30 mouse cellular contexts compared by ENCODE assay signal in genomic region chr4:119183525-119183924, GRCm38 (mm10). TPM values are rescaled to one million over a fixed set of nuclear protein-coding genes. Genes with fewer than 3 reads are reported as not detected.
DNase-seq lines count a peak whose midpoint lies in the region; ATAC-seq and TF ChIP-seq lines count a peak whose summit lies in the region.
"Had no signal": no experiment of that assay in that cellular context is flagged by ENCODE, and none has a peak within 500 bp of the region (broad histone marks: within the 10 kb centered on the region; RNA-seq: fewer than 3 reads in every experiment).

No protein-coding gene starts in this region.

- ATAC-seq in hindbrain, postnatal 0 days, result peak; percentile 58; the same call in 1 of the 2 replicates
- ATAC-seq in hindbrain, embryonic 12.5 days (ENCODE audit: low FRiP score), result no peak
- ATAC-seq in liver, embryonic 14.5 days (ENCODE audit: insufficient read depth), result no peak
- no peak for ATAC-seq in liver, embryonic 15.5 days (ENCODE audit: insufficient read depth)
- ATAC-seq: forebrain, embryonic 13.5 days; forebrain, embryonic 16.5 days had no signal

- no peak overlapping the region for H3K4me3 ChIP-seq in hindbrain, postnatal 0 days (ENCODE audit: low read length)
- H3K4me3 ChIP-seq in hindbrain, embryonic 12.5 days, result no peak overlapping the region
- H3K4me3 ChIP-seq in liver, embryonic 14.5 days (ENCODE audit: insufficient read depth in 1 of 2, low read depth in 2 of 2, low read length in 2 of 2), result no peak overlapping the region
- 0 out of 2 replicates have a peak overlapping the region, but pooled peaks have one; percentile 0 for H3K4me3 ChIP-seq in liver, embryonic 15.5 days (replicated peaks)
- H3K4me3 ChIP-seq: forebrain, embryonic 10.5 days; forebrain, embryonic 13.5 days; heart, adult 2 months; heart, embryonic 10.5 days; heart, embryonic 13.5 days; hindbrain, embryonic 13.5 days had no signal

- no peak for TF ChIP-seq EP300 in liver, embryonic 14.5 days (IDR thresholded peaks at IDR 0.05; ENCODE audit: low read depth)

- no peaks in the 10 kb centered on the region for H3K9me3 ChIP-seq in hindbrain, postnatal 0 days (ENCODE audit: low read length)
- no peaks in the 10 kb centered on the region for H3K9me3 ChIP-seq in hindbrain, embryonic 12.5 days (replicated peaks)
- H3K9me3 ChIP-seq in liver, embryonic 14.5 days (ENCODE audit: control insufficient read depth, low read length), result no peaks in the 10 kb centered on the region
- no peaks in the 10 kb centered on the region for H3K9me3 ChIP-seq in liver, embryonic 15.5 days (replicated peaks)
- H3K9me3 ChIP-seq: forebrain, embryonic 10.5 days; forebrain, embryonic 13.5 days; G1E; heart, embryonic 10.5 days; heart, embryonic 13.5 days; hindbrain, embryonic 13.5 days had no signal

- 41% methylated on average over 1 of the region's 1 CpGs for WGBS in hindbrain, postnatal 0 days
- 55% methylated on average over 1 of the region's 1 CpGs for WGBS in hindbrain, embryonic 12.5 days
- 46% methylated on average over 1 of the region's 1 CpGs for WGBS in liver, embryonic 14.5 days (ENCODE audit: insufficient replicate concordance)
- 68% methylated on average over 1 of the region's 1 CpGs for WGBS in liver, embryonic 15.5 days (ENCODE audit: insufficient replicate concordance)

- no peaks in the 10 kb centered on the region for H3K4me1 ChIP-seq in hindbrain, postnatal 0 days (ENCODE audit: insufficient read depth, low read length)
- H3K4me1 ChIP-seq in hindbrain, embryonic 12.5 days, result no peaks in the 10 kb centered on the region
- peaks cover 18 to 32% of the 10 kb centered on the region in 2 experiments for H3K4me1 ChIP-seq in liver, embryonic 14.5 days (replicated peaks; ENCODE audit: control insufficient read depth in 2 of 2, insufficient read depth in 2 of 2, low read length in 1 of 2)
- peaks cover 85% of the 10 kb centered on the region for H3K4me1 ChIP-seq in liver, embryonic 15.5 days (replicated peaks)
- H3K4me1 ChIP-seq: forebrain, embryonic 10.5 days; forebrain, embryonic 13.5 days; hindbrain, embryonic 13.5 days had no signal

- no peak overlapping the region for H3K27ac ChIP-seq in hindbrain, postnatal 0 days
- no peak overlapping the region for H3K27ac ChIP-seq in hindbrain, embryonic 12.5 days
- no peak overlapping the region for H3K27ac ChIP-seq in liver, embryonic 14.5 days
- H3K27ac ChIP-seq in liver, embryonic 15.5 days (replicated peaks), result 0 out of 2 replicates have a peak overlapping the region, but pooled peaks have one; percentile 59
- H3K27ac ChIP-seq: forebrain, embryonic 10.5 days; forebrain, embryonic 13.5 days; heart, adult 2 months; heart, embryonic 10.5 days; heart, embryonic 13.5 days; hindbrain, embryonic 13.5 days had no signal

- peak; percentile 18 for DNase-seq in hindbrain, postnatal 0 days (ENCODE audit: low spot score)
- no peak for DNase-seq in liver, embryonic 14.5 days (ENCODE audit: low read depth in 3 of 3, low spot score in 3 of 3)
- no peak for DNase-seq in liver
- no peak for DNase-seq in thymus, postnatal 0 days (ENCODE audit: low spot score)
- DNase-seq: adrenal gland, adult 2 months; adrenal gland, postnatal 14 days; B cell, adult 2 months; cerebellum, adult 11-12 months; cerebellum, adult 9-10 months; cerebellum, postnatal 14 days; gastrocnemius, postnatal 10 days; gastrocnemius, postnatal 36 days; heart, adult 2 months; heart, postnatal 14 days; heart, postnatal 4 days had no signal

- no peak overlapping the region for H3K9ac ChIP-seq in hindbrain, postnatal 0 days (replicated peaks; ENCODE audit: low read length)
- no peak overlapping the region for H3K9ac ChIP-seq in hindbrain, embryonic 12.5 days
- H3K9ac ChIP-seq in liver, embryonic 14.5 days (replicated peaks), result no peak overlapping the region
- no peak overlapping the region for H3K9ac ChIP-seq in liver, embryonic 15.5 days
- H3K9ac ChIP-seq: forebrain, embryonic 13.5 days; heart, embryonic 13.5 days; hindbrain, embryonic 13.5 days had no signal

- TF ChIP-seq CTCF in hindbrain, postnatal 0 days (IDR thresholded peaks at IDR 0.05; ENCODE audit: low read depth), result no peak
- TF ChIP-seq CTCF in liver, embryonic 14.5 days (IDR thresholded peaks at IDR 0.05; ENCODE audit: low read depth), result no peak

- H3K4me2 ChIP-seq in hindbrain, postnatal 0 days (ENCODE audit: low read depth, low read length), result no peak overlapping the region
- no peak overlapping the region for H3K4me2 ChIP-seq in hindbrain, embryonic 12.5 days (replicated peaks)
- 0 out of 2 replicates have a peak overlapping the region, but pooled peaks have one; percentile 13 for H3K4me2 ChIP-seq in liver, embryonic 14.5 days (ENCODE audit: low read depth)
- no peak overlapping the region for H3K4me2 ChIP-seq in liver, embryonic 15.5 days
- H3K4me2 ChIP-seq: forebrain, embryonic 13.5 days; hindbrain, embryonic 13.5 days had no signal

- no peaks in the 10 kb centered on the region for H3K27me3 ChIP-seq in hindbrain, postnatal 0 days (ENCODE audit: insufficient read depth, low read length)
- no peaks in the 10 kb centered on the region for H3K27me3 ChIP-seq in hindbrain, embryonic 12.5 days
- H3K27me3 ChIP-seq in liver, embryonic 14.5 days (ENCODE audit: control insufficient read depth, insufficient read depth, low read length), result no peaks in the 10 kb centered on the region
- no peaks in the 10 kb centered on the region for H3K27me3 ChIP-seq in liver, embryonic 15.5 days
- H3K27me3 ChIP-seq: forebrain, embryonic 13.5 days; hindbrain, embryonic 13.5 days had no signal

- H3K36me3 ChIP-seq in hindbrain, postnatal 0 days (ENCODE audit: insufficient read depth, low read length), result no peaks in the 10 kb centered on the region
- H3K36me3 ChIP-seq in hindbrain, embryonic 12.5 days, result no peaks in the 10 kb centered on the region
- H3K36me3 ChIP-seq in liver, embryonic 14.5 days (replicated peaks; ENCODE audit: control insufficient read depth, insufficient read depth, low read depth), result peaks cover 99% of the 10 kb centered on the region
- H3K36me3 ChIP-seq in liver, embryonic 15.5 days (replicated peaks), result peaks cover 100% of the 10 kb centered on the region
- H3K36me3 ChIP-seq: forebrain, embryonic 10.5 days; heart, embryonic 10.5 days; heart, embryonic 13.5 days; hindbrain, embryonic 13.5 days had no signal

RNA-seq across cellular contexts. Expression of gene Ermap, which starts 6.3 kb away (rescaled TPM):
- total RNA-seq in hindbrain, postnatal 0 days (2014; rRNA removed), result 0.18 and 0.37 TPM in 2 replicates
- polyA plus RNA-seq in hindbrain, postnatal 0 days (2015; fragmentation: Nextera tagmentation; extraction: Ambion mirVana), result 0.48 and 0.50 TPM in 2 replicates
- 7.4 and 7.9 TPM in 2 replicates for polyA plus RNA-seq in hindbrain, embryonic 12.5 days (2016; fragmentation: Nextera tagmentation; extraction: Ambion mirVana)
- 158 and 191 TPM in 2 replicates for polyA plus RNA-seq in liver, embryonic 14.5 days (2012; rRNA removed)
- 300 and 349 TPM in 2 replicates for polyA plus RNA-seq in liver, embryonic 14.5 days (2014; fragmentation: Nextera tagmentation; extraction: Ambion mirVana)
- 386 and 428 TPM in 2 replicates for polyA plus RNA-seq in liver, embryonic 15.5 days (2015; fragmentation: Nextera tagmentation; extraction: Ambion mirVana)
- polyA plus RNA-seq in thymus, postnatal 0 days (2015; fragmentation: Nextera tagmentation; extraction: Ambion mirVana), result 0.31 and 0.66 TPM in 2 replicates
- total RNA-seq: CH12.LX; gastrocnemius, adult 18-20 months; gastrocnemius, postnatal 36 days had no signal

RNA-seq across cellular contexts. Expression of gene Zfp691, which starts 9.5 kb away (rescaled TPM):
- total RNA-seq in hindbrain, postnatal 0 days (2014; rRNA removed), result 4.6 and 198 TPM in 2 replicates
- polyA plus RNA-seq in hindbrain, postnatal 0 days (2015; fragmentation: Nextera tagmentation; extraction: Ambion mirVana), result 3.6 and 3.7 TPM in 2 replicates
- polyA plus RNA-seq in hindbrain, embryonic 12.5 days (2016; fragmentation: Nextera tagmentation; extraction: Ambion mirVana), result 7.3 and 9.7 TPM in 2 replicates
- polyA plus RNA-seq in liver, embryonic 14.5 days (2012; rRNA removed), result 2.6 and 3.3 TPM in 2 replicates
- 1.5 and 2.3 TPM in 2 replicates for polyA plus RNA-seq in liver, embryonic 14.5 days (2014; fragmentation: Nextera tagmentation; extraction: Ambion mirVana)
- 2.2 and 2.5 TPM in 2 replicates for polyA plus RNA-seq in liver, embryonic 15.5 days (2015; fragmentation: Nextera tagmentation; extraction: Ambion mirVana)
- polyA plus RNA-seq in thymus, postnatal 0 days (2015; fragmentation: Nextera tagmentation; extraction: Ambion mirVana), result 3.6 and 7.2 TPM in 2 replicates

RNA-seq across cellular contexts. Expression of gene Svbp, which starts 11.6 kb away (rescaled TPM):
- 40.9 and 64.7 TPM in 2 replicates for total RNA-seq in hindbrain, postnatal 0 days (2014; rRNA removed)
- 175 and 179 TPM in 2 replicates for polyA plus RNA-seq in hindbrain, postnatal 0 days (2015; fragmentation: Nextera tagmentation; extraction: Ambion mirVana)
- 193 and 195 TPM in 2 replicates for polyA plus RNA-seq in hindbrain, embryonic 12.5 days (2016; fragmentation: Nextera tagmentation; extraction: Ambion mirVana)
- polyA plus RNA-seq in liver, embryonic 14.5 days (2012; rRNA removed), result 38.5 and 51.2 TPM in 2 replicates
- polyA plus RNA-seq in liver, embryonic 14.5 days (2014; fragmentation: Nextera tagmentation; extraction: Ambion mirVana), result 116 and 123 TPM in 2 replicates
- 82.6 and 91.9 TPM in 2 replicates for polyA plus RNA-seq in liver, embryonic 15.5 days (2015; fragmentation: Nextera tagmentation; extraction: Ambion mirVana)
- 136 TPM in 2 replicates for polyA plus RNA-seq in thymus, postnatal 0 days (2015; fragmentation: Nextera tagmentation; extraction: Ambion mirVana)

RNA-seq across cellular contexts. Expression of gene Tmem269, which starts 34.5 kb away (rescaled TPM):
- total RNA-seq in hindbrain, postnatal 0 days (2014; rRNA removed), result 0.37 TPM in 1 of 2 replicates, not detected in the other
- 0.30 and 0.43 TPM in 2 replicates for polyA plus RNA-seq in hindbrain, postnatal 0 days (2015; fragmentation: Nextera tagmentation; extraction: Ambion mirVana)
- polyA plus RNA-seq in hindbrain, embryonic 12.5 days (2016; fragmentation: Nextera tagmentation; extraction: Ambion mirVana), result 0.28 TPM in 1 of 2 replicates, not detected in the other
- polyA plus RNA-seq in liver, embryonic 14.5 days (2012; rRNA removed), result 0.05 TPM in 1 of 2 replicates, not detected in the other
- not detected in 2 replicates for polyA plus RNA-seq in liver, embryonic 14.5 days (2014; fragmentation: Nextera tagmentation; extraction: Ambion mirVana)
- not detected in 2 replicates for polyA plus RNA-seq in liver, embryonic 15.5 days (2015; fragmentation: Nextera tagmentation; extraction: Ambion mirVana)
- 0.12 TPM in 1 of 2 replicates, not detected in the other for polyA plus RNA-seq in thymus, postnatal 0 days (2015; fragmentation: Nextera tagmentation; extraction: Ambion mirVana)
- total RNA-seq: adrenal gland, adult 2 months; adrenal gland, postnatal 4 days; G1E; gastrocnemius, adult 18-20 months; gastrocnemius, postnatal 10 days; gastrocnemius, postnatal 36 days; granulocyte monocyte progenitor cell, adult 5-6 weeks; heart, adult 2 months; heart, postnatal 14 days; heart, postnatal 4 days had no signal
- polyA plus RNA-seq: embryonic facial prominence, embryonic 11.5 days; forebrain, embryonic 10.5 days; forebrain, embryonic 13.5 days; G1E; heart, embryonic 10.5 days; heart, embryonic 13.5 days; intestine, embryonic 14.5 days had no signal

RNA-seq across cellular contexts. Expression of gene AU022252, which starts 49.0 kb away (rescaled TPM):
- total RNA-seq in hindbrain, postnatal 0 days (2014; rRNA removed), result 15.3 and 26.4 TPM in 2 replicates
- 19.8 and 20.5 TPM in 2 replicates for polyA plus RNA-seq in hindbrain, postnatal 0 days (2015; fragmentation: Nextera tagmentation; extraction: Ambion mirVana)
- 36.3 and 38.7 TPM in 2 replicates for polyA plus RNA-seq in hindbrain, embryonic 12.5 days (2016; fragmentation: Nextera tagmentation; extraction: Ambion mirVana)
- 2.2 and 3.1 TPM in 2 replicates for polyA plus RNA-seq in liver, embryonic 14.5 days (2012; rRNA removed)
- 12.7 and 12.8 TPM in 2 replicates for polyA plus RNA-seq in liver, embryonic 14.5 days (2014; fragmentation: Nextera tagmentation; extraction: Ambion mirVana)
- polyA plus RNA-seq in liver, embryonic 15.5 days (2015; fragmentation: Nextera tagmentation; extraction: Ambion mirVana), result 11.4 and 11.5 TPM in 2 replicates
- polyA plus RNA-seq in thymus, postnatal 0 days (2015; fragmentation: Nextera tagmentation; extraction: Ambion mirVana), result 21.6 and 22.2 TPM in 2 replicates

Comparison
In these comparisons a context has a peak if more than half of its experiments do, and no peak if none do; other contexts are left out.
1. RNA of gene Ermap, which starts 6.3 kb away (polyA plus RNA-seq): 386 to 428 TPM in liver, embryonic 15.5 days and 158 to 349 TPM in liver, embryonic 14.5 days; 7.4 to 7.9 TPM in hindbrain, embryonic 12.5 days, 0.48 to 0.50 TPM in hindbrain, postnatal 0 days and 0.31 to 0.66 TPM in thymus, postnatal 0 days; every median in the first group is over 10 times any median in the second.